Mouse (Mus musculus) intestine, postnatal 0 days (tissue): ENCODE data around the gene Xpo4. TPM values are rescaled to one million over a fixed set of nuclear protein-coding genes. Genes with fewer than 3 reads are reported as not detected.

ENCODE experiments used
- ATAC-seq: fragments of 200-750 bp; cut with Nextera tagmentation; 2 replicates; pipeline ENCODE4 v1.8.0; 2017; ENCODE audit warnings: mild to moderate bottlenecking, moderate TSS enrichment, moderate library complexity
- H3K27ac ChIP-seq: fragments of 300-500 bp; sonication (generic); 2 replicates; pipeline ENCODE4 v1.5.1; 2014; ENCODE audit warnings: mild to moderate bottlenecking, low read depth, low read length, moderate library complexity
- H3K27me3 ChIP-seq: fragments of 300-500 bp; sonication (generic); replicated peaks from 2 replicates; pipeline ENCODE4 v1.6.1; 2014; ENCODE audit warnings: low read length, mixed read lengths; ENCODE audit not compliant: control insufficient read depth, insufficient read depth
- H3K36me3 ChIP-seq: fragments of 300-500 bp; sonication (generic); 2 replicates; pipeline ENCODE4 v1.6.1; 2014; ENCODE audit warnings: mild to moderate bottlenecking, moderate library complexity; ENCODE audit not compliant: control insufficient read depth, insufficient read depth
- H3K4me1 ChIP-seq: fragments of 300-500 bp; sonication (generic); replicated peaks from 2 replicates; pipeline ENCODE4 v1.6.1; 2014; ENCODE audit warnings: antibody characterized with exemption, low read length, mixed read lengths; ENCODE audit not compliant: control insufficient read depth, insufficient read depth
- H3K4me2 ChIP-seq: fragments of 300-500 bp; sonication (generic); replicated peaks from 2 replicates; pipeline ENCODE4 v1.6.1; 2014; ENCODE audit warnings: low read depth, mild to moderate bottlenecking, moderate library complexity
- H3K4me3 ChIP-seq: fragments of 300-500 bp; sonication (generic); 2 replicates; pipeline ENCODE4 v1.5.1; 2014; ENCODE audit warnings: low read depth, low read length
- H3K9ac ChIP-seq: fragments of 300-500 bp; sonication (generic); 2 replicates; pipeline ENCODE4 v1.6.1; 2014; ENCODE audit warnings: mild to moderate bottlenecking, low read depth, low read length
- H3K9me3 ChIP-seq: fragments of 300-500 bp; sonication (generic); 2 replicates; pipeline ENCODE4 v1.6.1; 2016; ENCODE audit warnings: mixed run types; ENCODE audit not compliant: control insufficient read depth
- CTCF ChIP-seq: sonication (generic); IDR thresholded peaks from 2 replicates; pipeline ENCODE4 v1.5.1; 2016; ENCODE audit warnings: low read depth, mild to moderate bottlenecking, control low read depth, antibody characterized with exemption, moderate library complexity
- WGBS: fragments of 180-500 bp; shearing (Covaris S2); extraction: QIAGEN DNeasy Blood & Tissue Kit; methylation state at CpG from one replicate; pipeline ENCODE4 v1.1.7; 2014; 5-methylcytosine and 5-hydroxymethylcytosine counted together
- polyA plus RNA-seq: library from polyadenylated mRNA; unstranded; fragments of >200 nt; fragmentation: Nextera tagmentation; extraction: Ambion mirVana; gene quantifications from 2 replicates; pipeline ENCODE4 v1.2.1, GENCODE M21; 2015

Gene Xpo4
- polyA plus RNA-seq, 1 experiment from 2014 or later, result 7.3 TPM

DNA sequence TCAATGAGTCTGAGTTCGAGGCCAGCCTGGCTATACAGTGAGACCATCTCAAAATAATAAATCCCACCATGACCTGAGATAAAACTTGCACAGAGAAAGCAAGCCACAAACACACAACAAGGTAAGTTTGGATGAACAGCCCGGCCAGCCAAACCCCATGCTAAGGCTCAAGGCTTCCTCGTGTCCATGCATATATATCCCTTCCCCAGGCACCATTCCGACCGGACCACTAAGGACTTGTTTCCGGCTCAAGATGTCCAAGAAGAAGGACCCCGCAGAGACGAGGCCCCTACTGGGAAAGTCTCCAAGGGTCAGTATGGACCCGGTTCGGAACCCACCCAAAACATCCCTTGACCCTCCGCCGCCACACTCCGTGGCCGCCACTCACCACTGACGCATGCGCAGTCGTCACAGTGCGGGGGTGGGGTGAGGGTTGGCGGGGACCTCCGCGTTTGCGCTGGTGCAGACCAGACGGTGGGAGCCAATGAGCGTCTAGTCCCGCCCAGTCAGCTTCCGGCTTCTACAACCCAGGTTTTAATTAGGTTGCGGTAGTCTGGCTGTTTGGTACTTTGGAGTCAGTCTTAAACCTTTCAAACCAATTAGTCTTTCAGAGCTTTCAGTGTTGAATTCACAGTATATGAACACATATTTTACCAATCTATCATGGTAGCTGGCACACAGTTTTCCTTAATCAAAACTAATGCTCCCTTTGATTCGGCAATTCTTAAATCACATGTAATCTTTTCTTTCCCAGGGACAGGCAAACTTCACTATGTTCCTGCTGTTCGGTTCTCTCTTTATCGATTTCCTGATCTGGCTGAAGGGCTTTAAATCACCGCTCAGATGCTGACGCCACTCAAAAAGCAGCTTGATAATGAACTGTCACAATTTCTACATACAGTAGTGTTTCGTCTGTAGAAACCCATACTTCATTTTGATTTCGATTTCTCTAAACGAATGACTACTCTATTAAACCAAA lies 93.8 kb downstream of the Xpo4 start, which contains the start of gene Eef1akmt1:
Eef1akmt1 (minus strand) TSS at position 458 of the 979 bp plus-strand sequence.
- Histone ChIP-seq H3K27ac (peak within 1 kb of the TSS; percentile 30), H3K36me3 (no peaks in the 10 kb centered on the region), H3K4me1 (no peaks in the 10 kb centered on the region), H3K9ac (peak within 1 kb of the TSS; percentile 60), H3K27me3 (no peaks in the 10 kb centered on the region), H3K9me3 (0 out of 2 replicates have a peak, but pooled peaks cover 4% of the 10 kb centered on the region), H3K4me3 (peak within 1 kb of the TSS; percentile 66), H3K4me2 (peak within 1 kb of the TSS; percentile 73)
- ATAC-seq, result peak; percentile 98
- 6% methylated on average over 35 of the region's 35 CpGs for WGBS
- TF ChIP-seq CTCF, result no peak

DNA sequence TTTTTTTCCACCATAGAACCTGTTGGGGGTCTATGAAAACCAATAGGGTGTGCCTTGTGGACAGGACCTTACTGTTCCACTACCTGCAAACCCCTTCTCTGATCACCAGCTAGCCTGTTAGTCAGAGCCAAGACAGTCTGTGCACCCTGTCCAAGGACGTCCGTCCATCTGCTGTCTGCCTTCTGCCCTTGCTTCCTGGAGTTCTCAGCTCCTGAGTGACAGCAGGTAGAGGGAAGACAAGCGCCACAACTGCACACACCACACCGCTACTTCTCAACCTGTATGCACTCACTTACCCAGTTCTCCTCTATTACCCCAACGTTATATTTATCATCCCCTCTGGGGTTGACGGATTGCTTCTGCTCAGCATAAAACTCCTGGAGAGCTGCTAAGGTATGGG lies 99.6 kb downstream of the Xpo4 start:
- H3K9me3 ChIP-seq, result no peaks in the 10 kb centered on the region
- no peak overlapping the region for H3K27ac ChIP-seq
- H3K4me3 ChIP-seq, result no peak overlapping the region
- 87% methylated on average over 6 of the region's 6 CpGs for WGBS
- no peaks in the 10 kb centered on the region for H3K27me3 ChIP-seq
- H3K9ac ChIP-seq, result no peak overlapping the region
- no peaks in the 10 kb centered on the region for H3K4me1 ChIP-seq
- no peak for TF ChIP-seq CTCF
- H3K4me2 ChIP-seq, result no peak overlapping the region
- H3K36me3 ChIP-seq, result peaks cover 4% of the 10 kb centered on the region; the same call in 1 of the 2 replicates
- no peak for ATAC-seq

DNA sequence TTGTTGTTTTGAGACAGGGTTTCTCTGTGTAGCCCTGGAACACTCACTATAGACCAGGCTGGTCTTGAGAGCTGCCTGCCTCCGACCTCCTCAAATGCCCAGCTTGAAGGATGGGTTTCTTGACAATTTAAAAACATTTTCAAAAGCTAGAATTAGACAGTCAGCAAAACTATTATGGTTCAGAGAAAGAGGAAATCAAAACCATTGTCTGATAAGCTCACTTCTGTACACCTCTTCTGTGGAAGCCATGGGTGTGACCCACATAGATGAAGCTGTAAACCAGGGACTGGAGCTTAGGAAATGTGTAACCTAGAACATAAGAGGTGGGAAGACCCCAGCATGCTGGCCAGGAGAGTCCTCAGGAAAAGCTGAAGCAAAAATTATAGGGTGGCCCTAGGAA lies 108.3 kb downstream of the Xpo4 start:
- WGBS, result 86% methylated on average over 1 of the region's 1 CpGs
- Histone ChIP-seq H3K36me3 (peaks cover 4% of the 10 kb centered on the region; the same call in 1 of the 2 replicates), H3K27ac (no peak overlapping the region), H3K4me2 (no peak overlapping the region), H3K9ac (no peak overlapping the region), H3K27me3 (no peaks in the 10 kb centered on the region), H3K4me1 (no peaks in the 10 kb centered on the region), H3K9me3 (no peaks in the 10 kb centered on the region), H3K4me3 (no peak overlapping the region)
- no peak for ATAC-seq
- no peak for TF ChIP-seq CTCF

DNA sequence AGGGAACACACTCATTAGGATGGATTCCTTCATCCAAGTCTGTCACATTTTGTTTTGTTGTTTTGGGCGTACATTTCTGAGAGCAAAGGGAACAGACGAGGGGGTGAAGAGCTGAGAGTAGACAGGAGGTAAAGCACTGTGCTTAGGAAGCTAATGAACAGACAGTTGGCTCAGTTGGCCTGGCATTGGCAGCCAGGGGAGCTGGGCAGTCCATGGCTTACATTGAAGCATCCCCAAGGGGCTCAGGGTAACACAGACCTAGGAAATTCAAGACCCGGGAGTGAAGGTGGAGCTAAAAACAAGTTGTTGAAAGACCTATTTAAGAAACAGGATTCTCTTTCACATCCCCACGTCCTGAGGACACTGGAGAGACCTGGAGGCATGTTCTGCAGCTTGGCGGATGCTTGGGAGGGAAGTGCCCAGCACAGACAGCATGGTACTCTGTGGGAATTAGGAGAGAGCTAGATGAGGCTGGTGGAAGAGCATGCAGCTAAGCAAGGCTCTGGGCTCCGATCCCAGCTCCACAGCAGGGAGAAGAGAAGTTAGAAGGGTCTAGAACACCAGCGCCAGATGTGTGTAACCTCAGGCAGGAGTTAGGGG lies 109.7 kb downstream of the Xpo4 start:
- 91% methylated on average over 7 of the region's 7 CpGs for WGBS
- no peak for ATAC-seq
- peaks cover 4% of the 10 kb centered on the region; the same call in 1 of the 2 replicates for H3K36me3 ChIP-seq

DNA sequence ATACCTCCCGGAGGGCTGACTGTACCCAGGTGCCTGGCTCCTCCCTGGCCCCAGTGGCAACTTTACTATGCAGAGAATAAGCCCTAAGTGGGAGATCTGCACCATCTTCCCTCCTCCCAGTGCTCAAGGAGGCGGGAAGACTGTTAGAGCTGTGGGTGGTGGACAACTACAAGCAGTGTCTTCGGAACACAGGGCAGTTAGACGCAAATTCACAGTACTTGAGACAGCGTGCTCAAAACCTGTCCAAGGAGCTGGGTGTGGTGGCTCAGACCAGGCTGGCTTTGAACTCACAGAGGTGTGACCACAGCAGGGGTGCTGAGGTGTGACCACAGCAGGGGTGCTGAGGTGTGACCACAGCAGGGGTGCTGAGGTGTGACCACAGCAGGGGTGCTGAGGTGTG lies 110.8 kb downstream of the Xpo4 start:
- ATAC-seq, result no peak
- no peak overlapping the region for H3K4me3 ChIP-seq
- no peak for TF ChIP-seq CTCF
- no peaks in the 10 kb centered on the region for H3K27me3 ChIP-seq
- H3K4me1 ChIP-seq, result no peaks in the 10 kb centered on the region
- H3K4me2 ChIP-seq, result no peak overlapping the region
- no peaks in the 10 kb centered on the region for H3K9me3 ChIP-seq
- no peak overlapping the region for H3K9ac ChIP-seq
- H3K36me3 ChIP-seq, result peaks cover 10% of the 10 kb centered on the region; the same call in 1 of the 2 replicates
- WGBS, result 92% methylated on average over 5 of the region's 5 CpGs
- H3K27ac ChIP-seq, result no peak overlapping the region

More for the DNA sequence above, 109.7 kb downstream of the Xpo4 start:
- H3K9ac ChIP-seq, result no peak overlapping the region
- no peak for TF ChIP-seq CTCF
- no peaks in the 10 kb centered on the region for H3K4me1 ChIP-seq
- H3K9me3 ChIP-seq, result no peaks in the 10 kb centered on the region
- no peak overlapping the region for H3K4me2 ChIP-seq
- H3K27ac ChIP-seq, result no peak overlapping the region
- H3K4me3 ChIP-seq, result no peak overlapping the region
- no peaks in the 10 kb centered on the region for H3K27me3 ChIP-seq

DNA sequence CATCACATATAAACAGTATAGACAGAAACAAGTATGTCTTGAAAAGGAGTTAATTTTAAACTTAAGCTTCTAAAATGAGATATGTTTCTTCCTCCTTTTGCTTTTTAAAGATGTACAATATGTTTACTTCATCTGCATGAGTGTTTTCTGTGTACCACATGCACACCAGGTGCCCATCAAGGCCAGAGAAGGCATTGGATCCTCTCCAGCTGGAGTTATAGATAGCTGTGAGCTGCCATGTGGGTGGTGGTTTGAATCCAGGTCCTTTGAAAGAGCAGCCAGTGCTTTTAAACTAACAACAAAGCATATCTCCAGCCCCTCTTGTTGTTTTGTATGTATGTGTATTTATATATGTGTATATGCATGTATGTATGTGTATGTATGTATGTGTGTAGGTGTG lies 112.3 kb downstream of the Xpo4 start:
- Histone ChIP-seq H3K27ac (no peak overlapping the region), H3K9ac (no peak overlapping the region), H3K4me1 (no peaks in the 10 kb centered on the region), H3K4me2 (no peak overlapping the region), H3K36me3 (peaks cover 20% of the 10 kb centered on the region), H3K9me3 (no peaks in the 10 kb centered on the region), H3K27me3 (no peaks in the 10 kb centered on the region), H3K4me3 (no peak overlapping the region)
- no peak for TF ChIP-seq CTCF
- ATAC-seq, result no peak
